Mouse (Mus musculus): ENCODE measurements around the gene St6galnac3. TPM values are rescaled to one million over a fixed set of nuclear protein-coding genes. Genes with fewer than 3 reads are reported as not detected.

St6galnac3 gene
- polyA plus RNA-seq, 1 experiment from 2014 or later: 34.9 TPM

- H3K27ac ChIP-seq (ENCODE audit: low read length): no peak overlapping the region
- no peak overlapping the region for H3K9ac ChIP-seq (ENCODE audit: low read length)
- no peaks in the 10 kb centered on the region for H3K27me3 ChIP-seq (ENCODE audit: control insufficient read depth, insufficient read depth, low read length)
- no peaks in the 10 kb centered on the region for H3K36me3 ChIP-seq (ENCODE audit: control insufficient read depth, insufficient read depth, low read length)
- 81% methylated on average over 4 of the region's 4 CpGs for whole genome bisulfite sequencing
- no peak for ATAC-seq (ENCODE audit: insufficient read depth, low FRiP score)
- no peak overlapping the region for H3K4me2 ChIP-seq (ENCODE audit: low read depth, low read length)
- no peaks in the 10 kb centered on the region for H3K9me3 ChIP-seq (replicated peaks; ENCODE audit: control insufficient read depth, low read length)
- no peak overlapping the region for H3K4me3 ChIP-seq (replicated peaks; ENCODE audit: low read length)
- no peaks in the 10 kb centered on the region for H3K4me1 ChIP-seq (ENCODE audit: control insufficient read depth, insufficient read depth, low read length)
These were observed 548.2 kb downstream of the St6galnac3 start for GRCm38 (mm10) chr3:153176749-153177148.

GRCm38 (mm10) chr3:153176325-153176724 is 548.6 kb downstream of the St6galnac3 start:
- Histone ChIP-seq H3K27ac (ENCODE audit: low read length) (no peak overlapping the region), H3K4me2 (ENCODE audit: low read depth, low read length) (no peak overlapping the region), H3K9me3 (replicated peaks; ENCODE audit: control insufficient read depth, low read length) (no peaks in the 10 kb centered on the region), H3K36me3 (ENCODE audit: control insufficient read depth, insufficient read depth, low read length) (no peaks in the 10 kb centered on the region), H3K4me1 (ENCODE audit: control insufficient read depth, insufficient read depth, low read length) (no peaks in the 10 kb centered on the region), H3K27me3 (ENCODE audit: control insufficient read depth, insufficient read depth, low read length) (no peaks in the 10 kb centered on the region), H3K9ac (ENCODE audit: low read length) (no peak overlapping the region), H3K4me3 (replicated peaks; ENCODE audit: low read length) (no peak overlapping the region)
- 58% methylated on average over 6 of the region's 6 CpGs for WGBS
- no peak for ATAC-seq (ENCODE audit: insufficient read depth, low FRiP score)

- Histone ChIP-seq H3K4me2 (ENCODE audit: low read depth, low read length) (no peak overlapping the region), H3K36me3 (ENCODE audit: control insufficient read depth, insufficient read depth, low read length) (no peaks in the 10 kb centered on the region), H3K9ac (ENCODE audit: low read length) (no peak overlapping the region), H3K4me3 (replicated peaks; ENCODE audit: low read length) (no peak overlapping the region), H3K4me1 (ENCODE audit: control insufficient read depth, insufficient read depth, low read length) (no peaks in the 10 kb centered on the region), H3K9me3 (replicated peaks; ENCODE audit: control insufficient read depth, low read length) (no peaks in the 10 kb centered on the region), H3K27ac (ENCODE audit: low read length) (no peak overlapping the region), H3K27me3 (ENCODE audit: control insufficient read depth, insufficient read depth, low read length) (no peaks in the 10 kb centered on the region)
- WGBS: 81% methylated on average over 11 of the region's 11 CpGs
- ATAC-seq (ENCODE audit: insufficient read depth, low FRiP score): no peak
These were observed 550.5 kb downstream of the St6galnac3 start for GRCm38 (mm10) chr3:153174336-153175033.

- H3K4me2 ChIP-seq (ENCODE audit: low read depth, low read length): no peak overlapping the region
- H3K9ac ChIP-seq (ENCODE audit: low read length): no peak overlapping the region
- H3K36me3 ChIP-seq (ENCODE audit: control insufficient read depth, insufficient read depth, low read length): no peaks in the 10 kb centered on the region
- no peaks in the 10 kb centered on the region for H3K4me1 ChIP-seq (ENCODE audit: control insufficient read depth, insufficient read depth, low read length)
- ATAC-seq (ENCODE audit: insufficient read depth, low FRiP score): no peak
- H3K27ac ChIP-seq (ENCODE audit: low read length): no peak overlapping the region
- H3K4me3 ChIP-seq (replicated peaks; ENCODE audit: low read length): no peak overlapping the region
- no peaks in the 10 kb centered on the region for H3K9me3 ChIP-seq (replicated peaks; ENCODE audit: control insufficient read depth, low read length)
- H3K27me3 ChIP-seq (ENCODE audit: control insufficient read depth, insufficient read depth, low read length): no peaks in the 10 kb centered on the region
- 83% methylated on average over 2 of the region's 2 CpGs for WGBS
These were observed 551.4 kb downstream of the St6galnac3 start for GRCm38 (mm10) chr3:153173567-153173966.

GRCm38 (mm10) chr3:153170146-153170545 is 554.8 kb downstream of the St6galnac3 start:
- Histone ChIP-seq H3K27ac (ENCODE audit: low read length) (no peak overlapping the region), H3K4me2 (ENCODE audit: low read depth, low read length) (no peak overlapping the region), H3K4me3 (replicated peaks; ENCODE audit: low read length) (no peak overlapping the region), H3K36me3 (ENCODE audit: control insufficient read depth, insufficient read depth, low read length) (no peaks in the 10 kb centered on the region), H3K4me1 (ENCODE audit: control insufficient read depth, insufficient read depth, low read length) (0 out of 2 replicates have a peak, but pooled peaks cover 2% of the 10 kb centered on the region), H3K27me3 (ENCODE audit: control insufficient read depth, insufficient read depth, low read length) (no peaks in the 10 kb centered on the region), H3K9ac (ENCODE audit: low read length) (no peak overlapping the region), H3K9me3 (replicated peaks; ENCODE audit: control insufficient read depth, low read length) (no peaks in the 10 kb centered on the region)
- no peak for ATAC-seq (ENCODE audit: insufficient read depth, low FRiP score)
- 90% methylated on average over 4 of the region's 4 CpGs for WGBS

- H3K36me3 ChIP-seq (ENCODE audit: control insufficient read depth, insufficient read depth, low read length): no peaks in the 10 kb centered on the region
- H3K27me3 ChIP-seq (ENCODE audit: control insufficient read depth, insufficient read depth, low read length): no peaks in the 10 kb centered on the region
- no peaks in the 10 kb centered on the region for H3K9me3 ChIP-seq (replicated peaks; ENCODE audit: control insufficient read depth, low read length)
- 0 out of 2 replicates have a peak, but pooled peaks cover 2% of the 10 kb centered on the region for H3K4me1 ChIP-seq (ENCODE audit: control insufficient read depth, insufficient read depth, low read length)
- no peak overlapping the region for H3K4me2 ChIP-seq (ENCODE audit: low read depth, low read length)
- H3K4me3 ChIP-seq (replicated peaks; ENCODE audit: low read length): no peak overlapping the region
- no peak overlapping the region for H3K27ac ChIP-seq (ENCODE audit: low read length)
- no peak overlapping the region for H3K9ac ChIP-seq (ENCODE audit: low read length)
- 83% methylated on average over 11 of the region's 11 CpGs for WGBS
- no peak for ATAC-seq (ENCODE audit: insufficient read depth, low FRiP score)
These were observed 555.2 kb downstream of the St6galnac3 start for GRCm38 (mm10) chr3:153169744-153170143.

- no peak overlapping the region for H3K4me3 ChIP-seq (replicated peaks; ENCODE audit: low read length)
- H3K27me3 ChIP-seq (ENCODE audit: control insufficient read depth, insufficient read depth, low read length): no peaks in the 10 kb centered on the region
- H3K4me2 ChIP-seq (ENCODE audit: low read depth, low read length): no peak overlapping the region
- H3K9ac ChIP-seq (ENCODE audit: low read length): no peak overlapping the region
- H3K9me3 ChIP-seq (replicated peaks; ENCODE audit: control insufficient read depth, low read length): no peaks in the 10 kb centered on the region
- ATAC-seq (ENCODE audit: insufficient read depth, low FRiP score): no peak
- WGBS: 33% methylated on average over 9 of the region's 9 CpGs
- H3K27ac ChIP-seq (ENCODE audit: low read length): no peak overlapping the region
- H3K36me3 ChIP-seq (ENCODE audit: control insufficient read depth, insufficient read depth, low read length): no peaks in the 10 kb centered on the region
- H3K4me1 ChIP-seq (ENCODE audit: control insufficient read depth, insufficient read depth, low read length): 0 out of 2 replicates have a peak, but pooled peaks cover 2% of the 10 kb centered on the region
These were observed 563.3 kb downstream of the St6galnac3 start for GRCm38 (mm10) chr3:153161676-153162075.

GRCm38 (mm10) chr3:153160683-153161082 is 564.3 kb downstream of the St6galnac3 start:
- no peaks in the 10 kb centered on the region for H3K27me3 ChIP-seq (ENCODE audit: control insufficient read depth, insufficient read depth, low read length)
- 83% methylated on average over 5 of the region's 5 CpGs for WGBS
- ATAC-seq (ENCODE audit: insufficient read depth, low FRiP score): no peak
- H3K4me2 ChIP-seq (ENCODE audit: low read depth, low read length): no peak overlapping the region
- H3K9me3 ChIP-seq (replicated peaks; ENCODE audit: control insufficient read depth, low read length): no peaks in the 10 kb centered on the region
- no peak overlapping the region for H3K9ac ChIP-seq (ENCODE audit: low read length)
- no peaks in the 10 kb centered on the region for H3K4me1 ChIP-seq (ENCODE audit: control insufficient read depth, insufficient read depth, low read length)
- no peak overlapping the region for H3K4me3 ChIP-seq (replicated peaks; ENCODE audit: low read length)
- H3K27ac ChIP-seq (ENCODE audit: low read length): no peak overlapping the region
- H3K36me3 ChIP-seq (ENCODE audit: control insufficient read depth, insufficient read depth, low read length): no peaks in the 10 kb centered on the region

GRCm38 (mm10) chr3:153148887-153149286 is 576.1 kb downstream of the St6galnac3 start:
- no peak overlapping the region for H3K9ac ChIP-seq (ENCODE audit: low read length)
- ATAC-seq (ENCODE audit: insufficient read depth, low FRiP score): peak; percentile 88; the same call in 1 of the 2 replicates
- H3K9me3 ChIP-seq (replicated peaks; ENCODE audit: control insufficient read depth, low read length): no peaks in the 10 kb centered on the region
- no peaks in the 10 kb centered on the region for H3K27me3 ChIP-seq (ENCODE audit: control insufficient read depth, insufficient read depth, low read length)
- H3K4me3 ChIP-seq (replicated peaks; ENCODE audit: low read length): no peak overlapping the region
- no peak overlapping the region for H3K27ac ChIP-seq (ENCODE audit: low read length)
- H3K4me2 ChIP-seq (ENCODE audit: low read depth, low read length): no peak overlapping the region
- 17% methylated on average over 2 of the region's 2 CpGs for WGBS
- no peaks in the 10 kb centered on the region for H3K36me3 ChIP-seq (ENCODE audit: control insufficient read depth, insufficient read depth, low read length)
- no peaks in the 10 kb centered on the region for H3K4me1 ChIP-seq (ENCODE audit: control insufficient read depth, insufficient read depth, low read length)
